18 mouse cellular contexts compared by ENCODE assay signal in genomic region chr14:117408525-117408835, GRCm38 (mm10).
"Had no signal": no experiment of that assay in that cellular context is flagged by ENCODE, and none has a peak within 500 bp of the region (broad histone marks: within the 10 kb centered on the region; RNA-seq: fewer than 3 reads in every experiment).

No protein-coding gene starts in this region.

- H3K4me1 ChIP-seq: liver, embryonic 15.5 days; lung, embryonic 15.5 days; megakaryocyte, embryonic 14.5 days; midbrain, embryonic 13.5 days; midbrain, embryonic 15.5 days; neural tube, embryonic 12.5 days; stomach, embryonic 15.5 days had no signal

- H3K27ac ChIP-seq: liver, embryonic 15.5 days; lung, embryonic 15.5 days; macrophage; midbrain, embryonic 13.5 days; midbrain, embryonic 15.5 days; neural tube, embryonic 12.5 days; stomach, embryonic 15.5 days; stomach, postnatal 0 days had no signal

- DNase-seq: liver, postnatal 0 days; lung, adult 2 months; lung, postnatal 14 days; lung, postnatal 36 days; right cerebral cortex, postnatal 25 days; thymus, adult 18-20 months; thymus, postnatal 25 days; thymus, postnatal 4 days had no signal

- H3K4me3 ChIP-seq: liver, embryonic 15.5 days; lung, embryonic 15.5 days; megakaryocyte, embryonic 14.5 days; midbrain, embryonic 13.5 days; midbrain, embryonic 15.5 days; neural tube, embryonic 12.5 days; stomach, embryonic 15.5 days had no signal

- ATAC-seq: liver, postnatal 0 days; lung, postnatal 0 days; midbrain, embryonic 13.5 days; midbrain, embryonic 15.5 days had no signal

- H3K27me3 ChIP-seq: liver, embryonic 15.5 days; lung, embryonic 15.5 days; megakaryocyte, embryonic 14.5 days; midbrain, embryonic 13.5 days; midbrain, embryonic 15.5 days; neural tube, embryonic 12.5 days; stomach, embryonic 15.5 days had no signal

- H3K36me3 ChIP-seq: liver, embryonic 15.5 days; lung, embryonic 15.5 days; midbrain, embryonic 13.5 days; midbrain, embryonic 15.5 days; neural tube, embryonic 12.5 days; stomach, embryonic 15.5 days had no signal
